Mouse (Mus musculus): ENCODE results near the gene Arv1. TPM values are rescaled to one million over a fixed set of nuclear protein-coding genes. Genes with fewer than 3 reads are reported as not detected.

Arv1 gene
- 32.0 and 32.1 TPM in 2 replicates for polyA plus RNA-seq (2015; fragmentation: Nextera tagmentation; extraction: Ambion mirVana)

- Histone ChIP-seq H3K27ac (replicated peaks) (peak within 1 kb of the TSS; percentile 52), H3K36me3 (peaks cover 15% of the 10 kb centered on the region; the same call in 1 of the 2 replicates), H3K4me3 (peak within 1 kb of the TSS; percentile 58), H3K27me3 (no peaks in the 10 kb centered on the region), H3K9ac (replicated peaks) (peak within 1 kb of the TSS; percentile 90), H3K9me3 (no peaks in the 10 kb centered on the region), H3K4me1 (peaks cover 28% of the 10 kb centered on the region), H3K4me2 (replicated peaks) (peak within 1 kb of the TSS; percentile 90)
- ATAC-seq (replicated peaks), result peak; percentile 100
- under 1% methylated on average over 55 of the region's 59 CpGs for WGBS
These were observed at the start of gene Arv1, which contains the start of gene Ttc13 for GRCm38 (mm10) chr8:124721862-124722515. Gene Arv1, plus strand, starts transcription at chr8:124722139. Gene Ttc13, minus strand, starts transcription at chr8:124721983.

DNA sequence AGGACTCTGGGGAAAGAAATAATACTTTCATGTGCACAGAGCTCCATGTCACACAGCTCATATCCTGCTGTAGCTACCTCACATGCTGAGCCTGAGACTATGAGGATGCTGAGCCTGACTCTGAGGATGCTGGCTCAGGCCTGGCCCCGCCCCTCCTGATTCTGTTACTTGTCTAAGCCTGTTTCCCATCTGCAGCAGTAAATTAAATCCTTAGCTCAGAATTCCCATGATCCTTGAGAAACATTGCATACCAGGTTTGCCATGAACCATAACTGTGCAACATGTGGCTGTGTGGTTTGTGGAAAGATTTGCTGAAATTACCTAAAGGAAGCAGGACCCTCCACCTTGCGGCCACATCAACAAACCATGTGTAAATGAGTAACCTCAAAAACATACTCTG is 49.6 kb upstream of the Arv1 start:
- H3K9me3 ChIP-seq, result no peaks in the 10 kb centered on the region
- 93% methylated on average over 2 of the region's 2 CpGs for WGBS
- no peak overlapping the region for H3K4me3 ChIP-seq
- no peak overlapping the region for H3K4me2 ChIP-seq (replicated peaks)
- peaks cover 36% of the 10 kb centered on the region for H3K36me3 ChIP-seq
- H3K4me1 ChIP-seq, result peaks cover 8% of the 10 kb centered on the region
- H3K27me3 ChIP-seq, result no peaks in the 10 kb centered on the region
- H3K9ac ChIP-seq (replicated peaks), result no peak overlapping the region
- no peak overlapping the region for H3K27ac ChIP-seq (replicated peaks)
- no peak for ATAC-seq (replicated peaks)

- peaks cover 9% of the 10 kb centered on the region for H3K4me1 ChIP-seq
- H3K27me3 ChIP-seq, result no peaks in the 10 kb centered on the region
- peaks cover 49% of the 10 kb centered on the region for H3K36me3 ChIP-seq
- ATAC-seq (replicated peaks), result 0 out of 2 replicates have a peak, but pooled peaks have one; percentile 9
- no peaks in the 10 kb centered on the region for H3K9me3 ChIP-seq
- no peak overlapping the region for H3K4me2 ChIP-seq (replicated peaks)
- H3K9ac ChIP-seq (replicated peaks), result no peak overlapping the region
- peak overlapping the region; percentile 79 for H3K27ac ChIP-seq (replicated peaks)
- H3K4me3 ChIP-seq, result no peak overlapping the region
- 86% methylated on average over 4 of the region's 4 CpGs for WGBS
These were observed 45.3 kb upstream of the Arv1 start for GRCm38 (mm10) chr8:124676661-124677060.

DNA sequence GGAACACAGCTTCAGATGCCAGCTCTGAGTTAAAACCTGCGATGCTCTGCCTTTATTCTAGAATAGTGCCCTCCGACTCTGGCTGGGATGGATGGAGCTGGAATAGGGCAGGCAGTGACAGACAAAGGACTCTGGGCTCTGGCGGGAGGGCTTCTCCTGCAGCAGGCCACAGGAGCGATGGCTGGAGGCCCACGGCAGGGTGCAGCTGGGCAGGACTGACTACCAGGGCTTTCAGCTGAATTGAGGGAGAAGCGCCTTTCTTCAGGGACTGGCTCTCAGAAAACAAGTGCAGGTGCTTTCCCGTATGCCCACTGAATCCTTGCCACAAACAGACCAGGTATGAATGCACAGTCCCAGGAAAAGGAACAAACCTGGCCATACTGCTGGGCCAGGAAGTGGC is 44.9 kb upstream of the Arv1 start:
- ATAC-seq (replicated peaks), result 0 out of 2 replicates have a peak, but pooled peaks have one; percentile 17
- H3K36me3 ChIP-seq, result peaks cover 48% of the 10 kb centered on the region
- H3K4me1 ChIP-seq, result peaks cover 9% of the 10 kb centered on the region
- WGBS, result 77% methylated on average over 7 of the region's 7 CpGs
- H3K9ac ChIP-seq (replicated peaks), result peak overlapping the region; percentile 22; the same call in 1 of the 2 replicates
- no peaks in the 10 kb centered on the region for H3K27me3 ChIP-seq
- H3K4me3 ChIP-seq, result no peak overlapping the region
- no peaks in the 10 kb centered on the region for H3K9me3 ChIP-seq
- peak overlapping the region; percentile 79 for H3K27ac ChIP-seq (replicated peaks)
- no peak overlapping the region for H3K4me2 ChIP-seq (replicated peaks)

- H3K9ac ChIP-seq (replicated peaks), result peak overlapping the region; percentile 22; the same call in 1 of the 2 replicates
- no peaks in the 10 kb centered on the region for H3K27me3 ChIP-seq
- no peak overlapping the region for H3K4me2 ChIP-seq (replicated peaks)
- peaks cover 49% of the 10 kb centered on the region for H3K36me3 ChIP-seq
- peaks cover 9% of the 10 kb centered on the region for H3K4me1 ChIP-seq
- H3K27ac ChIP-seq (replicated peaks), result peak overlapping the region; percentile 79
- peak; percentile 89 for ATAC-seq (replicated peaks)
- H3K9me3 ChIP-seq, result no peaks in the 10 kb centered on the region
- H3K4me3 ChIP-seq, result no peak overlapping the region
- WGBS, result 43% methylated on average over 12 of the region's 12 CpGs
These were observed 44.5 kb upstream of the Arv1 start for GRCm38 (mm10) chr8:124677486-124677885.

- Histone ChIP-seq H3K4me3 (no peak overlapping the region), H3K36me3 (peaks cover 48% of the 10 kb centered on the region), H3K9me3 (no peaks in the 10 kb centered on the region), H3K27me3 (no peaks in the 10 kb centered on the region), H3K4me2 (replicated peaks) (no peak overlapping the region), H3K4me1 (peaks cover 9% of the 10 kb centered on the region), H3K9ac (replicated peaks) (no peak overlapping the region), H3K27ac (replicated peaks) (no peak overlapping the region)
- WGBS, result 91% methylated on average over 13 of the region's 13 CpGs
- ATAC-seq (replicated peaks), result no peak
These were observed 43.7 kb upstream of the Arv1 start for GRCm38 (mm10) chr8:124678246-124678645.

DNA sequence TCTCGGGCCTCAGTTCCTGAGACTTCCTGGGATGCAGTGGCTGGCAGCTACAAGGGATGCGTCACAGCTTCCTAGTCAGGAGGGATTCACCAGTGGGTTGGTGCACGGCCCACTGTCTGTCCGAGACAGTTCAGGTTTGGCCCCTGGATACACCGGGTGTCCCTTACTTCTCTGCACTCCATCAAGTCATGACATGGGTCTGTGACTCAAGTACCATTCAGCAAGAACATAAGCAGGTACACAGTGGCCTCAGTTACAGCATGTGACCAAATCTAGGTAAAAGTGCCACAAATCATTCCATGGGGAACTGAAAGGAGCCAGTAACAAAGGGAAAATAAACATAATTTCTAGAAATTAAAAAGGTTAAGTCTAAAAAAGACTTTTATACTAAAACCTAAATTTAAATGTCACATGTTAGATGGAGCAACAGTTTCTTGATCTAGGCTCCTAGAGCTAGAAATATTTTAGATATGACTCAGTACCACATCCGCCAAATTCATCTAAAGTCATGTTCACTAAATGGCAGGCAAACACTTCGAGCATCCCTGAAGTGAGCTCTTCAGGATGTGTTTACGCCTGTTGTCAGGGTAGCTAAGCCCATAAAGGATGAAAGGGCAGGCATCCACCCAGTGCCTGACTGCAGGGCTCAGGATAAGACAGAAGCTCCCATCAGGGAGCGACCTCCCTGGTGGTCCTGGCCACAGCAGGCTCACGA is 40.7 kb upstream of the Arv1 start:
- Histone ChIP-seq H3K9ac (replicated peaks) (no peak overlapping the region), H3K27me3 (no peaks in the 10 kb centered on the region), H3K4me3 (no peak overlapping the region), H3K36me3 (peaks cover 58% of the 10 kb centered on the region), H3K9me3 (no peaks in the 10 kb centered on the region), H3K4me1 (peaks cover 9% of the 10 kb centered on the region), H3K27ac (replicated peaks) (no peak overlapping the region), H3K4me2 (replicated peaks) (no peak overlapping the region)
- no peak for ATAC-seq (replicated peaks)
- WGBS, result 72% methylated on average over 10 of the region's 10 CpGs

DNA sequence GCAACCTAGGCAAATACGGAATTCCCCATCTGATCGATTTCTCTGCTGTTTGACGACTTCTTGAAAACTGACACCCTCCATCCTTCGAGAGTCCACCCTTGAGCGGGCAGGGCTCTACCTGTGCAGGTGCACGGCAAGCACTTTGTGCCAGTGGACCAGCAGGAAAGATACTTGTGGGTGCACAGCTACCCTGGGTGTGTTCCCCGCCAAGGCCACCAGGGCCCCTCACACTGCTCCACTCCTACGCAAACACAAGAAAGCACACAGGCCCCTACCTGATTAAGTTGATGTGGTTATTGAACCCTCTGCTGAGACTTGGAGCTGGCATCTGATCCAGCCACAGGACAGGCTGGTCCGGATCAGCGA is 40.2 kb upstream of the Arv1 start:
- no peak overlapping the region for H3K4me2 ChIP-seq (replicated peaks)
- H3K36me3 ChIP-seq, result peaks cover 64% of the 10 kb centered on the region
- no peak overlapping the region for H3K27ac ChIP-seq (replicated peaks)
- H3K4me3 ChIP-seq, result no peak overlapping the region
- H3K4me1 ChIP-seq, result peaks cover 7% of the 10 kb centered on the region
- H3K27me3 ChIP-seq, result no peaks in the 10 kb centered on the region
- no peaks in the 10 kb centered on the region for H3K9me3 ChIP-seq
- ATAC-seq (replicated peaks), result no peak
- 66% methylated on average over 10 of the region's 10 CpGs for WGBS
- H3K9ac ChIP-seq (replicated peaks), result no peak overlapping the region

DNA sequence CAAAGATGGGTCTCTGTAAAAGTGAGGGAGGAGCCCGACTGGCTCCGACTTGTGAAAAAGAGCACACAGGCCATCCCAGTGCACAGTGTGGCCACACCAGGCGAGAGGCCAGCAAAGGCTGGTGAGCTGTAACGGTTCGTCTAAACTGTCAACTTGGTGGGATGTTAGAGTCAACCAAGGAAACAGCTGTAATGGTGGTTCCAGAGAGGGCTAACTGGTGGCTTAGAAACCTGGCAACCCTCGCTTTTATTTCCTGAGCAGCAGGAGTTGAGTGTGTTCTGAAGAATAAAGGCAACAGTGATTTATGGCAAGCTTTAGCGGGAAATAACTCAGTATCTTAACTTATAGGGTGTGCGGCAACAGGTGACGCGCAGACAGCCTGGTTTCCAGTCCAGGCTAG is 39.7 kb upstream of the Arv1 start:
- no peak overlapping the region for H3K4me3 ChIP-seq
- 87% methylated on average over 10 of the region's 10 CpGs for WGBS

DNA sequence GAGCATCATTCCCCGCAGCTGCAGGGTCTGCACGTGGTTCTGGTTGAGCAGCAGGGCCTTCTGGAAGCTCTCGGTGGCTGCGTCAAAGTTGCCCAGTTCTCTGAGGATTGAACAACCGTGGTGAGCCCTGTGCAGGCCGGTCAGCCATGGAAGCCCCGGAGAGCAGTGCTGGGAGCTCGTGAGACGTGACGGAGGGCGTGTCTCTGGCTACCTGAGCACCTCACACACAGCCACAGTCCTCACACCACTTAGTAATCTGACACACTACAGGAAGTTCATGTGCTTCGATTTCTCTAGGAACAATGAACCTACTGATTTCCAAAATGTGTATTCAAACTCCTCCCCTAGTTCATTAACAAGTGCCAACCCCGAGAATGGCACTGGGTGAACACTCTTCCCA is 33.0 kb upstream of the Arv1 start:
- no peak overlapping the region for H3K4me2 ChIP-seq (replicated peaks)
- H3K27ac ChIP-seq (replicated peaks), result no peak overlapping the region
- no peak overlapping the region for H3K4me3 ChIP-seq
- peaks cover 51% of the 10 kb centered on the region for H3K36me3 ChIP-seq
- H3K9me3 ChIP-seq, result no peaks in the 10 kb centered on the region
- no peak for ATAC-seq (replicated peaks)
- no peak overlapping the region for H3K9ac ChIP-seq (replicated peaks)
- 93% methylated on average over 13 of the region's 13 CpGs for WGBS
- no peaks in the 10 kb centered on the region for H3K4me1 ChIP-seq
- no peaks in the 10 kb centered on the region for H3K27me3 ChIP-seq

More for the DNA sequence above, 39.7 kb upstream of the Arv1 start:
- H3K9me3 ChIP-seq, result no peaks in the 10 kb centered on the region
- peaks cover 2% of the 10 kb centered on the region for H3K4me1 ChIP-seq
- H3K27ac ChIP-seq (replicated peaks), result no peak overlapping the region
- no peak for ATAC-seq (replicated peaks)
- H3K36me3 ChIP-seq, result peaks cover 66% of the 10 kb centered on the region
- no peak overlapping the region for H3K9ac ChIP-seq (replicated peaks)
- no peaks in the 10 kb centered on the region for H3K27me3 ChIP-seq
- no peak overlapping the region for H3K4me2 ChIP-seq (replicated peaks)

DNA sequence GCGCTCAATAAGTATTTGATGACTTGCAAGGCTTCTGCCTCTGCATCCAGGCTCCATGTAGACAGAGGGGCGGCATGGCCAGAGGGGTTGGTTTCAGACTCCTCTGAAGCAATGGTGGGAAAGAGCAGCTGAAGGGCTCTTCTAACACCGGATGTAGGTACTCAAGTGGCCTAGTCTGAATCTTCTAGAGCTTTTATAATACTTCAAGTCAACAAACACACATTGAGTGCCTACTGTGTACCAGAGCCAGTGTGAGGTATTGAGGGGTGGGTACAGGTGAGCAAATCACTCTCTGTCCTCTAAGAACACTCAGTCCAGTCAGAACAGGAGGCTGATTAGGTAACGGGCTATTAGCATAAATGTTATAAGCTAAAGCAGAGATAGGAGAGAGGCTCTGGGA is 30.2 kb upstream of the Arv1 start:
- Histone ChIP-seq H3K4me3 (no peak overlapping the region), H3K4me1 (no peaks in the 10 kb centered on the region), H3K9ac (replicated peaks) (no peak overlapping the region), H3K27ac (replicated peaks) (no peak overlapping the region), H3K27me3 (no peaks in the 10 kb centered on the region), H3K4me2 (replicated peaks) (no peak overlapping the region), H3K36me3 (peaks cover 43% of the 10 kb centered on the region), H3K9me3 (no peaks in the 10 kb centered on the region)
- no peak for ATAC-seq (replicated peaks)
- 94% methylated on average over 4 of the region's 4 CpGs for WGBS

DNA sequence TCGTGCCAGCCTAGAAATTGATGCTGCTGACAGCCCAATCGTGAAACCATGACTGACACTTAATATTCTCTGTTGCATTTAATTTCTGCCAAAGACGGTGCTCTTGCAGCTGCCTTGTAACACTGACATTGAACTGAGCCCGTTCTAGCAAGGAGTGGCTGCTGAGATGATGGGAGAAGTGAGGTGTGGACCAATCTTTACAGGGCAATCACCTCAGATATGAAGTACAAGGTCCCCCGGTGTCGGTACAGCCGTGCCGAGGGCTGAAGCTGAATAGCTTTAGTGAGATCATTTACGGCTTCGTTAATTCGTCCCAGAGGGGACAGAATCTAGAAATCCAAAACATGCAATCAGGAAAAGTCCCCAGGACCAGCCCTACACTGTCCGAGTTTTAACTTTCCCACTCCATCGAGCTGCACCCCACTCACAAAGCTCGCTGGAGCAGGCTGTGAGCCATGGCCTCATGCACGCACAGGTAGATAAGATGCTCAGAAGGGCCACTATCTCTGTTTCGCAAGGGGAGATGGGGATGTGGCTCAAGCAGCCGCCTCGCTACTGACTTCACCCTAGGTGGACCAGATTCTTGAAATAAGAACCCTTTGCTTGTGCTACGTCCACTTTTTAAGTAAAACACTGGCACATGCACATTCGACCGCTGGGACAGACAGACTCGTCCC is 26.4 kb upstream of the Arv1 start:
- peaks cover 34% of the 10 kb centered on the region for H3K36me3 ChIP-seq
- 90% methylated on average over 22 of the region's 22 CpGs for WGBS
- no peaks in the 10 kb centered on the region for H3K9me3 ChIP-seq
- no peak overlapping the region for H3K4me3 ChIP-seq
- H3K27me3 ChIP-seq, result no peaks in the 10 kb centered on the region
- no peak overlapping the region for H3K27ac ChIP-seq (replicated peaks)
- ATAC-seq (replicated peaks), result no peak
- H3K4me2 ChIP-seq (replicated peaks), result no peak overlapping the region
- no peaks in the 10 kb centered on the region for H3K4me1 ChIP-seq
- no peak overlapping the region for H3K9ac ChIP-seq (replicated peaks)

All from forebrain, embryonic 15.5 days (tissue).